Mouse (Mus musculus): ENCODE data around the gene Zfp638. TPM values are rescaled to one million over a fixed set of nuclear protein-coding genes. Genes with fewer than 3 reads are reported as not detected.

Gene Zfp638
- polyA plus RNA-seq, 1 experiment from 2014 or later = 81.7 TPM

DNA sequence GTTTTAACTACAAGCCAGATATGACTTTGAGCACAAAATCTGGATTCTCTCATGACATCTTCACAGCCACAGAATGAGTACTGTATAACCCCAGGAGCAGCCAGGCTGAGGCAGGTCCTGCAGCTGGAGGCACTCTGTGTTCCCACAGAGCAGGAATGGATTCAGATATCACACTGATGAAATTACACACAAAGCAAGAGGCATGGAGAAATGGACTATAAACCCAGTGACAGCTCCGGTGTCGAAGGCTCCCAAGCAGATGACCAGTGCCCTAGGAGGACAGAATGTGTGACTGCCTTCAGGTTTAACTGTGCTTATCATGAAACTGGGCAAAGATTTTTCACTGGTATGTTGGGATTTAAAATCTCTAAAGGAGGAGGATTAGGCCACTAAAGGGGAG, 20.8 kb upstream of the Zfp638 start:
- Histone ChIP-seq H3K4me1 (replicated peaks) (no peaks in the 10 kb centered on the region), H3K9ac (replicated peaks) (no peak overlapping the region), H3K36me3 (no peaks in the 10 kb centered on the region), H3K27ac (no peak overlapping the region), H3K4me3 (replicated peaks) (no peak overlapping the region), H3K9me3 (no peaks in the 10 kb centered on the region), H3K27me3 (0 out of 2 replicates have a peak, but pooled peaks cover 2% of the 10 kb centered on the region), H3K4me2 (no peak overlapping the region)
- 94% methylated on average over 2 of the region's 2 CpGs for WGBS
- ATAC-seq (ENCODE audit: insufficient number of reproducible peaks, insufficient read depth, low FRiP score, low TSS enrichment, low read depth) = no peak

DNA sequence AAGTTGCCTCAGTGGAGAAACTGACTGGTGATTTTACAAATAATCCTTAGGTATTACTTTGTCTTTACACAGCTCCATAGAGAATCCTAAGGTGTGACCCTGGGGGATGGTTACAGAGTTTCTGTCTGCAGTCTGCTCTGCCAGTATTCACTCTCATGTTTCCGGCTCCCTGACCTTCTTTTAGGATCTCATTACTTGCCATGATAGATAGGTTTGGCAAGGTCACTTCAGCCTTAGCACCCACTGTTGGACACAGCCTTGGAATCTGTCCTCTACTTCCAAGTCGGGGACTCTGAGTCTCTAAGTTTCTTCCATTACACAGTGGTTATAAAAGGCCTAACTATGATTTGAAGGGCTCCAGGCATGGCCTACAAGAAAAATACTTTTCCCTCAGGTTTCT, 17.5 kb upstream of the Zfp638 start:
- Histone ChIP-seq H3K9me3 (no peaks in the 10 kb centered on the region), H3K27ac (no peak overlapping the region), H3K9ac (replicated peaks) (no peak overlapping the region), H3K4me2 (no peak overlapping the region), H3K36me3 (no peaks in the 10 kb centered on the region), H3K4me3 (replicated peaks) (no peak overlapping the region), H3K4me1 (replicated peaks) (no peaks in the 10 kb centered on the region), H3K27me3 (0 out of 2 replicates have a peak, but pooled peaks cover 2% of the 10 kb centered on the region)
- 85% methylated on average over 2 of the region's 2 CpGs for WGBS
- ATAC-seq (ENCODE audit: insufficient number of reproducible peaks, insufficient read depth, low FRiP score, low TSS enrichment, low read depth) = no peak

DNA sequence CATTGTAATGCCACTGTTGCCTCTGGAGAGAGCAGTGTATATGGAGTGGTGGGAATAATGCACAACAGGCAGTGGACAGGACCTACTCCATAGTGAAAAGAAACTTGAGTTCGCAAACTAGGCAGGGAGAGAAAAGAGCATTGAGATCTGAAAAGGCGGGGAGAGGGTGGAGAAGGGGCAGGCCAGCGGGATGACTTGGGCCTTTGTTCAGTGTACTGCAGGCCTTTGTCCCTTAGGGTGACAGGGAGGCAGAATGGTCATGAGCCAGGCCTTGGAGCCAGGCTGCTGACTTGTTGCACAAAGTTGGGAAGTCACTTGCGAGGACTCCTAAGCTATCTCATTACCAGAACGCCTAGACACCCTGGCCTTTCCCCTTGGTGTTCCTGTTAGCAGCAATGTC, 9.4 kb upstream of the Zfp638 start:
- Histone ChIP-seq H3K9me3 (no peaks in the 10 kb centered on the region), H3K27me3 (no peaks in the 10 kb centered on the region), H3K36me3 (no peaks in the 10 kb centered on the region), H3K4me2 (no peak overlapping the region), H3K4me3 (replicated peaks) (no peak overlapping the region), H3K4me1 (replicated peaks) (no peaks in the 10 kb centered on the region), H3K9ac (replicated peaks) (no peak overlapping the region), H3K27ac (no peak overlapping the region)
- WGBS = 76% methylated on average over 5 of the region's 5 CpGs
- ATAC-seq (ENCODE audit: insufficient number of reproducible peaks, insufficient read depth, low FRiP score, low TSS enrichment, low read depth) = no peak

DNA sequence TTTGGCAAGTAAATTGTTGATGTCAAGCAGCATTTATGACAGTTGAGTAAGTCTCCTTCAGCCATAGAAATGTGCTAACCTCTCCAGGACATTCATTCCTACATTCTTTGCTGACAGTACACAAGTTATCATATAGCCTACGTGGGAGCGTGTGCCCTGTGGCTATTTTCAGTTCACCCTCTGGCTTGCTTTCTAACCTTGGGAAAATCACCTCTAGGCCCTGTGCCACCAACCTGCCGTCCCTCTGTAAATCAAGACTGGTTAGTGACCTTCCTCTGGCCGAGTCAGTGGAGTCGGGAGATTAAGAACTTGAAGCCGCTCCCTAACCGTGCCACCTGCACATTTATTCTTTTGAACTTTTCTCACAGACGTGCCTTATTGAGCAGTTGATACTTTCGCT, 6.9 kb upstream of the Zfp638 start:
- WGBS = 87% methylated on average over 9 of the region's 9 CpGs
- no peak overlapping the region for H3K4me2 ChIP-seq
- no peaks in the 10 kb centered on the region for H3K9me3 ChIP-seq
- H3K36me3 ChIP-seq = no peaks in the 10 kb centered on the region
- H3K4me1 ChIP-seq (replicated peaks) = no peaks in the 10 kb centered on the region
- no peaks in the 10 kb centered on the region for H3K27me3 ChIP-seq
- H3K4me3 ChIP-seq (replicated peaks) = no peak overlapping the region
- no peak for ATAC-seq (ENCODE audit: insufficient number of reproducible peaks, insufficient read depth, low FRiP score, low TSS enrichment, low read depth)
- H3K27ac ChIP-seq = no peak overlapping the region
- no peak overlapping the region for H3K9ac ChIP-seq (replicated peaks)

DNA sequence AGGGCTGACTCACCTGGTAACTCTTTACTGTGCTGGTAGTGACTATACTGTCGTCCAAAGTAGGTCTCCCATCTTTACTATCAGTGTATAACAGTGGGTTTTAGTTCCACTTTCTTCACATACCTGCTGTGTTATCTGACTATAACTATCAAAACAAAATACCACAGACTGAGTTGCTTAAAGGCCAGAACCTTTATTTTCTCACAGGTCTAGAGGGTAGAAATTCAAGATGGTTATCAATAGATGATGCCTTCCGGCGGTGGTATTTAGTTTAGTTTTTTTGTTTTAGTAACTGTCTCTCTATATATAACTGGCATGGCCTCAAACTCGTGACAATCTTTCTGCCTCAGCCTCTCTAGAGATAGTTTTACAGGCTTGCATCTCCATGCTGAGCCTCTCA, 3.4 kb upstream of the Zfp638 start:
- peaks cover 10% of the 10 kb centered on the region for H3K4me1 ChIP-seq (replicated peaks)
- no peak for ATAC-seq (ENCODE audit: insufficient number of reproducible peaks, insufficient read depth, low FRiP score, low TSS enrichment, low read depth)
- no peak overlapping the region for H3K4me2 ChIP-seq
- H3K36me3 ChIP-seq = no peaks in the 10 kb centered on the region
- H3K9ac ChIP-seq (replicated peaks) = no peak overlapping the region
- no peaks in the 10 kb centered on the region for H3K9me3 ChIP-seq
- peaks cover 10% of the 10 kb centered on the region; the same call in 1 of the 2 replicates for H3K27me3 ChIP-seq
- H3K4me3 ChIP-seq (replicated peaks) = no peak overlapping the region
- no peak overlapping the region for H3K27ac ChIP-seq
- 76% methylated on average over 4 of the region's 4 CpGs for WGBS

DNA sequence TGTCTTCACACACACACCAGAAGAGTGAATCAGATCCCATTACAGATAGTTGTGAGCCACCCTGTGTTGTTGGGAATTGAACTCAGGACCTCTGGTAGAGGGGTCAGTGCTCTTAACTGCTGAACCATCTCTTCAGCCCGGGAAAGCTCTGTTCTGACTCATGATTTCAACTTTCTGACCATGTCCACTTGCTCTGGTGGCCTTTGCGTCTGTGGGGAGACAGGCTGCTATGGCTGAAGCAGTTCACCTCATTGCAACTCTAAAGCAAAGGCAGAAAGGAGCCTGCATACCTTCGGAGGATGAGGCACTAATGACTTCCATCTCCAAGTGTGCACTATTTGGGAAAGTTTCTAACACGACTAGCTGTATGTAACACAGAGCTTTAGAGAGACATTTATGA, 486 bp upstream of the Zfp638 start:
- no peaks in the 10 kb centered on the region for H3K9me3 ChIP-seq
- peak overlapping the region; percentile 99 for H3K4me2 ChIP-seq
- peaks cover 21% of the 10 kb centered on the region for H3K27me3 ChIP-seq
- no peaks in the 10 kb centered on the region for H3K36me3 ChIP-seq
- peaks cover 10% of the 10 kb centered on the region for H3K4me1 ChIP-seq (replicated peaks)
- 41% methylated on average over 4 of the region's 4 CpGs for WGBS
- 0 out of 2 replicates have a peak, but pooled peaks have one; percentile 11 for ATAC-seq (ENCODE audit: insufficient number of reproducible peaks, insufficient read depth, low FRiP score, low TSS enrichment, low read depth)
- H3K9ac ChIP-seq (replicated peaks) = no peak overlapping the region
- peak overlapping the region; percentile 62; the same call in 1 of the 2 replicates for H3K4me3 ChIP-seq (replicated peaks)
- no peak overlapping the region for H3K27ac ChIP-seq

DNA sequence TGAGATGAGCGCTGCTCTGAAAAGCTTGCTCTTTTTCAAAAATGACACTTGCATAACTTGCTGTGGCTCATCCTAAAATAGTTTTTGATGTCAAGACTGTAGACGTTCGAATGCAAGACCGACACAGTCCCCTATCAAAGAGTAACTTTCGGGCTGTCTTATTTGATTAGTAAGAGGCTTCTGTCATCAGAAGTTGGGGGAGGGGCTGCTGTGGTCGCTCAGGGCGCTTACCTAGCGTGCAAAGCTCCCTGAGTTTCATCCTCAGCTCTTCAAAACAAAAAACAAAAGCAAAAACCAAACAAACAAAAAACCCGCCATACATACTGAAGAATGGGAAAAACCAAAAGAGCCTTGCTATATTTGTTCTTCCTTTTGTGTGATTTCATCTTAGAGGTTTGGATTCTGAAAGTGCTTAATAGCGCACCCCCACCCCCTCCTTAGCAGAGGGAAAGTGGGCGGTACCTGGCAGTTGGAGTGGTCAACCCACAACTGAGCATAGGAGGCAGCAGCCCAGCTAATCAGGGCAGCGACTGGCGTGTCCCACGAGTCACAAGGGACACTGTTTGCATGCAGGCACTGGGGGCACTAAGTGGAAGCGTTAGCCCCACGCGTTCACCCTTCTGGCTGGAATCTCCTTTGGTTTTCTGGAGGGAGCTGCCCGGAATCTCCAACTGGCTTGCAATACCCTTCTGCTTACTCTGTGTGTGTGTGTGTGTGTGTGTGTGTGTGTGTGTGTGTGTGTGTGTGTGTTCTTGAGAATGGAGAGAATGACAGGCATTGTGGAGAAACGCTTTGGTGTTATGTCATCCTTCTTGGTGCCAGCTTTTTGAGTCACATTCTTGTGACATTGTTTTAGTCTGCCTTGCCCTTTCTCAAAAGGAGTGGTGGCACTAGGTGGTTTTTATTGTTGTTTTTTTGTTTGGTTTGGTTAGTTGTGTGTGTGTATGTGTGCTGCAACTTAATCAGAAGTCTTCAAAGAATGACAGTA, 983 bp downstream of the Zfp638 start:
- Histone ChIP-seq H3K4me1 (replicated peaks) (peaks cover 10% of the 10 kb centered on the region), H3K27me3 (peaks cover 21% of the 10 kb centered on the region), H3K9me3 (no peaks in the 10 kb centered on the region), H3K4me2 (peak overlapping the region; percentile 99), H3K9ac (replicated peaks) (peak overlapping the region; percentile 61; the same call in 1 of the 2 replicates), H3K36me3 (no peaks in the 10 kb centered on the region), H3K4me3 (replicated peaks) (peak overlapping the region; percentile 62), H3K27ac (no peak overlapping the region)
- 5% methylated on average over 19 of the region's 19 CpGs for WGBS
- ATAC-seq (ENCODE audit: insufficient number of reproducible peaks, insufficient read depth, low FRiP score, low TSS enrichment, low read depth) = no peak

DNA sequence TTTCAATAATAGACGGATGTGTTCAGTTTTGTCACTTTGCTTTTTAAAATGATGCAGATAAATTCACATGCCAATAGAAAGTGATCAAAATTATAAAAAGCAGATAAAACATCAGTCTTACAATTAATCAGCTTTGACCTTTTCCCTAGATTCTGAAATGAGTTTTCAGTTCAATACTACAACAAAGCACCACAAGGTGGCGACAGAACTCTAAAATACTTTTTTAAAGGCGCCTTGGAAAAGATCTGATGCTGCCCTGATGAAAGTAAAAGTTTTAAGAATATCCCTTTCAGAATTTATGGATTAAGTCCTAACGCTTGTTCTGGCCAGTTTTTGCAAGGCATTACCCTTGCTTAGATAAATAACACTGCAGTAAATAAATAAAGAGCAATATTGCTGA, 12.9 kb downstream of the Zfp638 start:
- ATAC-seq (ENCODE audit: insufficient number of reproducible peaks, insufficient read depth, low FRiP score, low TSS enrichment, low read depth) = no peak
- 2% methylated on average over 4 of the region's 4 CpGs for WGBS
- Histone ChIP-seq H3K27me3 (no peaks in the 10 kb centered on the region), H3K9ac (replicated peaks) (no peak overlapping the region), H3K4me3 (replicated peaks) (no peak overlapping the region), H3K36me3 (no peaks in the 10 kb centered on the region), H3K9me3 (no peaks in the 10 kb centered on the region), H3K4me2 (no peak overlapping the region), H3K27ac (no peak overlapping the region), H3K4me1 (replicated peaks) (no peaks in the 10 kb centered on the region)

DNA sequence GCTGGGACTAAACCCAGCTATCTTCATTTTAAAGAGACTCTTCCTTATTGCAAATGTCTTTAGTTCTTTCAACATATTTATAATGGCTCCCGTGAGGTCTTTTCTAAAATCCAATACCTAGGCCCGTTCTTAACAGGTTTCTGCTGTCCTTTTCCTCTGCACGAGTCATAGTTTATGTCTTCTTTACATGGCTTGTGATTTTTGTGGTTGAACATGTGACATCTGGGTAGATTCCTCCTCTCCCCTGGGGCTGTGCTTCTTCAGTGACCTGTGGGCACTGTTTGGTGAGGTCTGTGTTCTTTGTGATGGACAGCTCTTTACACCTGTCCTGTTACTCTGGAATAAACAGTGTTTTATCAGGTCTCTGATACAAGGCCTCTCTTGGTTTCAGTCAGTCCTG, 19.9 kb downstream of the Zfp638 start:
- no peak overlapping the region for H3K27ac ChIP-seq
- ATAC-seq (ENCODE audit: insufficient number of reproducible peaks, insufficient read depth, low FRiP score, low TSS enrichment, low read depth) = no peak
- no peaks in the 10 kb centered on the region for H3K4me1 ChIP-seq (replicated peaks)
- H3K9me3 ChIP-seq = no peaks in the 10 kb centered on the region
- no peak overlapping the region for H3K4me2 ChIP-seq
- WGBS = 84% methylated on average over 3 of the region's 3 CpGs
- no peaks in the 10 kb centered on the region for H3K36me3 ChIP-seq
- no peak overlapping the region for H3K9ac ChIP-seq (replicated peaks)
- no peak overlapping the region for H3K4me3 ChIP-seq (replicated peaks)
- H3K27me3 ChIP-seq = no peaks in the 10 kb centered on the region

DNA sequence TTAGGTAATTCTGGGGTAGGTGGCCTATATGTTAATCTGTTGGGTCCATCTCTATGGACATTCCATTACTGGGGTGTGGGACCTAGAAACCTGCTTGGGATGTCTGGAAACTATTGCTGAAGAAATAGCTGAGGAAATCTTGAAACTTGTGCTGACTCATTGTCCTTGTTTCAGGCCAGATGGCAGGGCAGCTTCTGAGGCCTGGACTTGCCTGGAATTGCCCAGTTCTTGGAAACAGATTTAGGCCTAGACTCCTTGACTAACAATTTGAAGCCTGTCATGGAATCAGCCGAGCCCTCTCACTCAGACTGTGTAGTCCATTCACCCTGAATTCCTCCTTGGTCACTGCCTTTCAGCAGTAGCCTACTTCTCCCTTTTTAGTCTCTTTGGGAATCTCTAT, 21.9 kb downstream of the Zfp638 start:
- Histone ChIP-seq H3K36me3 (no peaks in the 10 kb centered on the region), H3K27ac (no peak overlapping the region), H3K4me1 (replicated peaks) (no peaks in the 10 kb centered on the region), H3K9ac (replicated peaks) (no peak overlapping the region), H3K4me3 (replicated peaks) (no peak overlapping the region), H3K4me2 (no peak overlapping the region), H3K9me3 (no peaks in the 10 kb centered on the region), H3K27me3 (no peaks in the 10 kb centered on the region)
- ATAC-seq (ENCODE audit: insufficient number of reproducible peaks, insufficient read depth, low FRiP score, low TSS enrichment, low read depth) = no peak
- WGBS = 65% methylated on average over 1 of the region's 1 CpGs

DNA sequence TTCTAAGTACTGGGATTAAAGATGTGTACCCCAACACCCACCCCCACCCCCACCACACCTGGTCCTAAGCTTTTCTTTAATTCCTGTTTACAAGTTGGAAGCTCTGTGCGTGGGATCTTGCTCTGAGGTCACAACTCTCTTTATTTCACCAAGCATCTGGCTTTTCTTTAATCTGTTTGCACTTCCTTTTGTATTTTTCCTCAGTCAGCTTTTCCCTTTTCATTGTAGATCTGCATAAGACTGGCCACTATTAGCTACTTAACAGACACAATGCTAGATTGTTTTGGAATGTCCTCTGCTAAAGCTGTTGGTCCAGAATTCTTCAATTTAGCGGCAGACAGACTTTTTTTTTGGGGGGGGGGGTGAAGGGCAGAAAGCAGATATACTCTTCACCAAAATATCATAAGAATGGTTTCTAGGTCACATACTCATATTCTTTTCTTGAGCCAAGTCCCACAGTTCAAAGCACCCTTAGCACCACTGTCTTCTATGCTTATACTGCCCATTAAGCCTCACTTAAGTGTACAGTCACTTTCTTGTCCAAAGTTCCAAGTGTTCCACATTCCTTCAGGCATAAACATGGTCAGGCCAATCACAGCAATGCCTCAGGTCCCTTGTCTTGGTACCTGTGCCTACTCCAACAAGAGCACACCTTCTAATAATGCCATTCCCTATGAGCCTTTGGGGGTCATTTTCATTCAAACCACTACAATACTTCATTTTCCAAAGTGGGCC, 23.5 kb downstream of the Zfp638 start:
- ATAC-seq (ENCODE audit: insufficient number of reproducible peaks, insufficient read depth, low FRiP score, low TSS enrichment, low read depth) = no peak
- Histone ChIP-seq H3K4me1 (replicated peaks) (no peaks in the 10 kb centered on the region), H3K4me3 (replicated peaks) (no peak overlapping the region), H3K9me3 (no peaks in the 10 kb centered on the region), H3K9ac (replicated peaks) (no peak overlapping the region), H3K4me2 (no peak overlapping the region), H3K27me3 (no peaks in the 10 kb centered on the region), H3K27ac (no peak overlapping the region), H3K36me3 (no peaks in the 10 kb centered on the region)
- 46% methylated on average over 2 of the region's 2 CpGs for WGBS
